Mouse (Mus musculus) right cerebral cortex, adult 2 months (tissue): ENCODE measurements around the gene Cfc1.
A peak's percentile ranks its signal among the peaks of the same experiment; 100 is the strongest.
"Not testable (repeated sequence)": the region's sequence is repeated elsewhere in the genome, so short reads cannot be mapped to it uniquely, and the experiment has no call there.

Experiments used
- DNase-seq, 2 experiments: peaks; one replicate each; pipeline ENCODE4 v3.0.0; 2021 to 2022; ENCODE audit warnings: low spot score in 2 of 2

The Cfc1 gene

GRCm38 (mm10) chr1:34535043-34535698 is at the start of gene Cfc1:
Gene Cfc1, plus strand, starts transcription at chr1:34535648.
- DNase-seq: not testable (repeated sequence)

- no peak for DNase-seq
These were observed 48.1 kb upstream of the Cfc1 start for GRCm38 (mm10) chr1:34487383-34487782.

- DNase-seq: no peak
These were observed 45.5 kb upstream of the Cfc1 start for GRCm38 (mm10) chr1:34489852-34490541.

- DNase-seq: no peak
These were observed 44.0 kb upstream of the Cfc1 start for GRCm38 (mm10) chr1:34491480-34491879.

DNA sequence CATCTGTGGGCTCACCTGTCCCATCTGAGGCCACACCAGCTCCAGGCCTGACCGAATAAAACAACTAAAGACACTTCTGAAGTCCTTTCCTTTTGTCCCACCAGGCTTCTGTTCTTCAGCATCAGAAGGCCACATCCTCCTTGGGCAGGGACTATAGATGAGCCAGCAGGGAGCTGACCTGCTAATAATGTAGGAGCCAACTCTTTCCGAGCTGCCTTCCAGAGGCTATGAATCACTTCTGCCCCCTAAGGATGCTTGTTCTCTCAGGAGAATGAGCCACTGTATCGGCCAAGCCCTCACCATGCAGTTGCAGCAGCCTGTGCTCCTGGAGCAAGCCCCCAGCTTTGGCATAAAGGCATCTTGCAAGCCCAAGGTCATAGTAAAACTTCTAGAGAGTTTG is 32.5 kb upstream of the Cfc1 start:
- no peak for DNase-seq

GRCm38 (mm10) chr1:34505307-34505706 is 30.1 kb upstream of the Cfc1 start:
- no peak for DNase-seq

DNA sequence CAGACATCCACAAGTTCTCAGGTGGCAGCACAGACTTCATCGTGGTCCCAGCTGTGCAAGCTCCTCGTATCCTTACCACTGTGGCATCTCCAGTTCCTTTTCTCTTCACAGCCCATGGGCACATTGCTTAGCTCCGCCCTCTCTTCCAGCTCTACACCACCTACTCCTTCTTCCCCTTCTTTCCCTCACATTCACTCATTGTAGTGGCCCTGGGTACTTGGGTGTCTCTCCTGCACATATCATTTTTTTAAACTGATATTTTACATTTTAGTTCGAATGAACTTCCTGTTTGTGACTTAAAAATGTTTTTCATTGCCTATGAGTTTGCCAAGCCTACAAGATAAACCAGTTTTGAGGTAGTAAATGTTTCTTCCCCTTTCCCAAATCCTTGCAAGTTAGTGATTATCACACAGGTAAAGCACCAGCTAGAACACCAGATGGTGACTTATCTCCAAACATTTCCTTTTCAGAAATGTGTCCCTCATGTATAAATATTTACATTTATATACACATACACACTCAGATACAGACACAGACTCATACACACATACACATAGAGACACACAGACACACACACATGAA is 29.4 kb upstream of the Cfc1 start:
- DNase-seq: no peak

GRCm38 (mm10) chr1:34507986-34508385 is 27.5 kb upstream of the Cfc1 start:
- no peak for DNase-seq

DNA sequence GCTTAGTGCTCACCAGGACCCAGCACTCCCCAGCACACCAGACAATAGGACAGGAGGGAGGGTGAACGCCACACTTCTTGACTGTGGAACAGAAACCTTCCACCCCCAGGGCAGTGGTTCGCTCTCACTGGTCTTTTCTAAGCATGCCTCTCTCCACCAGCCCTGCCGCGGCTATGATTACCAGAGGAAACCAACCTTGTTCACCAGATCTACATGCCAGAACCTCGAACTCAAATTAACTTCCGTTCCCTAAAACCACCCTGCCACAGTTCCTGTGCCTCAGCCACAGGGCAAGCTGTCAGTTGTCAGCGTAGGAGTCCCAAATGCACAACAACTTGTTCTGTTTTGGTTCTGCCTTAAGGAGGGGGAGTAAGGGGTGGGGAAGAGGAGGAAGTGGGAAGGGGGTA is 24.9 kb upstream of the Cfc1 start:
- no peak for DNase-seq

GRCm38 (mm10) chr1:34511027-34511426 is 24.4 kb upstream of the Cfc1 start:
- peak; percentile 40 to 44 for DNase-seq

DNA sequence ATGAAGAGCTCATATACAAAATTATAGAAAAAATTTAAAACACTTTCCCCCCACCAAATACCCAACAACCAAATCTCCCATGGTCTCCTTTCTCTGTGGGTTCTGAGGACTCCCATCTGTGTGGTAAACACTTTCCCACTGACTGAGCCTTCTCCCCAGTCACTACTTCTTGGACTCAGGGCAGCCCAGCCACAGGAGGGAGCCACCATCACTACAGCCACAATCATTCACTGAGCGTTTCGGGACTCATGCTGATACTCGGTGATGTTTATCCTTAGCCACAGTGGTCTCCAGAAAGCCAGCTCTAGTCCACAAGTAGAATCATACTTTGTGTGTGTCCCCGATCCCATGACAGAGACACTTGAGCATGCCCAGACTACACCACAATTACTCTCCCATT is 22.4 kb upstream of the Cfc1 start:
- DNase-seq: no peak

DNA sequence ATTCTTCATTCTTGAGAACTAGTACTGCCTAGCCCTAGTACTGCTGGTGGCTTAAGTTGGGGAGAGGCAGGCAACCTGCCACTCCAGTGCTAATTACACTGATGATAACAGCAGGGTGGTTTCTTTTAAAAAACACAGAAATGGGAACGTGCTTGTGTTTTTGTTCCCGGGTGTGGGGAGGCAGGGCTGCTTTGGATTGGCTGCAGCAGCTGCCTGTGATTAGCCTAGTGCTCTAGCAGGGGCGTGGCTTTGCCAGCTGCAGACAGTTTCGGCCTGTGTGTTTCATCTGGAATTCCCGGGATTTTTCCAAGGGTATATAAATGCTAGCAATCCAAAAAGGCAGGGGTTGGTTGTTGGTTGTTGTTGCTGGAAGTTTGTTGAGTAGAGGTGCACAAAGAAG is 18.9 kb upstream of the Cfc1 start:
- no peak for DNase-seq

DNA sequence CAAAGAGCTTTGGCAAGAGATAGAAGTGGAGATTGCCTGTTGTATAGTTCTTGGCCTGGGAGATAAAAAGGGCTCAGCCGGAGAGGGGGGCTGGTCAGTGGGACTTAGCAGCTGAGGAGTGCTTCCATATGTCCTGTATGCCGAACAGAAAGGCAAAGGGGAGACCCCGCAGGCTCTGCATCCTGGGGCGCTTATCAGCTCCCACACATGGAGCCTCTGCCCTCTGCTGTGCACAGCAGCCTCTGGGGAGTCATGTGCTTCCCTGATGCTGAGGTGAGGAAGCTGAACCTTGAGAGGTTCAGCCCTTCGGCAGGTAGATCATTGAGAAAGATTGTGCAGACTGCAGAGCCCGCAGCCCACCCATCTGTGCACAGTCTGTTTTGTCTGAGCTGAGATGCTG is 18.2 kb upstream of the Cfc1 start:
- DNase-seq: not testable (repeated sequence)

DNA sequence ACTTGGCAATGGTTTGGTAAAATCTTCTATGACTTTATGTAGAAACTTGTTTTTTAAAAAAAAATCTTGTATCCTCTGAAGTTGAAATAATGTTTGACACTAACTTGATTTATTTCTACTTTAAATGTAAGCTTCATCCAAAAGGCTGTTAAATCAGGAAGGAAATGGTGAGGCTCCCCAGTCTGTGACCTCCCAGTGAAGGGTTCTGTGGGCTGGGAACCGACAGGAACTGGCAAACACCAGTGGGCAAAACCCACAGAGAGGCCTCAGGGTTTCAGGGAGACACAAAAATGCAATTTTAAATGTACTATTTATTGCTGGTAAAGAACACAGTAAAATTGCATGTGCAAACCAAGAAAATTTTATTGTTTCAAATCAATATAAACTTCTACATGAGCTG is 17.7 kb upstream of the Cfc1 start:
- DNase-seq: not testable (repeated sequence)

DNA sequence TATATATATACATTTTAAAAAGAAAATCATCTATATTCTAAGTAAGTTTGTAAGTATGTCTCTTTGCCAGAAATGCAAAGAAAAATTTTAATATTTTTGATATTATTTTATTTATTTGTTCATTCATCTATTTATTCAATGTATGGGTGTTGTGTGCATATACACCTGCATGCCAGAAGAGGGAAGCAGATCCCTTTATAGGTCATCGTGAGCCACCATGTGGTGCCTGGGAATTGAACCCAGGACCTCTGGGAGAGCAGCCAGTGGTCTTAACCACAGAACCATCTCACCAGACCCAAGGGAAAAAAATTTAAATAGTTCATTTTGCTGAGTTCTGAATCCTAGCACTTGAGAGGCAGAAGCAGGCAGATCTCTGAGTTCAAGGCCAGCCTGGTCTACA is 17.2 kb upstream of the Cfc1 start:
- no peak for DNase-seq

- DNase-seq: no peak
These were observed 13.1 kb upstream of the Cfc1 start for GRCm38 (mm10) chr1:34522205-34522849.

- DNase-seq: no peak
These were observed 12.6 kb upstream of the Cfc1 start for GRCm38 (mm10) chr1:34522850-34523244.

DNA sequence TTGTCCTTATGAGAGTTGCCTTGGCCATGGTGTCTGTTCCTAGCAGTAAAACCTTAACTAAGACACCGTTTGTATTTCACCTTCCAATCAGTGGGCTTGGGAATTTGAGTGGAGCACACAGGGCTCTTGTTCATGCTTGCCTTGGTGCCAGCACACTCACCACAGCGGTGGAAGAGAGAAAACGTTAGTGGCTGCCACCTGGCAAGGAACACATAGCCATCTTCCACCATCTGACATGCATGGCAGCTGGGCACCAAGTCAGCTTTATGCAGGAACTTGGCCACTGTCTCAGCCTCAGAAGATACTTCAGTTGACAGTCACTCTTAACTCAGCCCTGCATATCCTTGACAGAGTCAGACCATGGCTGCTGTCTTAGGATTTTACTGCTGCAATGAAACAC is 11.8 kb upstream of the Cfc1 start:
- DNase-seq: no peak

- not testable (repeated sequence) for DNase-seq
These were observed 874 bp upstream of the Cfc1 start for GRCm38 (mm10) chr1:34534574-34534973.

- no peak for DNase-seq
These were observed 881 bp downstream of the Cfc1 start for GRCm38 (mm10) chr1:34536291-34536766.

- no peak for DNase-seq
These were observed 1.5 kb downstream of the Cfc1 start for GRCm38 (mm10) chr1:34536767-34537485.

DNA sequence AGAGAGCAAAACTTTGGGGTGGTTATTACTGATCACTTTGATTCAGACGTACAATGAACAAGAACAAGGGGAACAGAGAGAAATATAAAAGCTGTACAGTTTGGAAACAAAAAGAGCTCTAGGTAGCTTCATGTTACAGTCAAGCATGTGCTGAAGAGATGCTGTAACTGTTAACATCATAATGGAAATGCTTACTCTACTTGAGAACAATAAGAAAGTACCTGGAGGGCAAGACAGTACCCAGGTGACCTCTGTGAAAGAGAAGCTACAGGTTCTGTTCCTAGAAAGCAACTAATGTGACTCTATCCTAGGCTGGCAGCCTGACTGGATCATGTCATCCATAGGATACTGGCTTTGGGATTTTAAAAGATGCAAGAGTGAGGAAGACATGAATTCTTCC is 11.6 kb downstream of the Cfc1 start:
- DNase-seq: no peak
